Mouse (Mus musculus): ENCODE data around the gene Rplp1. TPM values are rescaled to one million over a fixed set of nuclear protein-coding genes. Genes with fewer than 3 reads are reported as not detected.

Rplp1 gene
- polyA plus RNA-seq, 1 experiment from 2014 or later, result 1,393 TPM

DNA sequence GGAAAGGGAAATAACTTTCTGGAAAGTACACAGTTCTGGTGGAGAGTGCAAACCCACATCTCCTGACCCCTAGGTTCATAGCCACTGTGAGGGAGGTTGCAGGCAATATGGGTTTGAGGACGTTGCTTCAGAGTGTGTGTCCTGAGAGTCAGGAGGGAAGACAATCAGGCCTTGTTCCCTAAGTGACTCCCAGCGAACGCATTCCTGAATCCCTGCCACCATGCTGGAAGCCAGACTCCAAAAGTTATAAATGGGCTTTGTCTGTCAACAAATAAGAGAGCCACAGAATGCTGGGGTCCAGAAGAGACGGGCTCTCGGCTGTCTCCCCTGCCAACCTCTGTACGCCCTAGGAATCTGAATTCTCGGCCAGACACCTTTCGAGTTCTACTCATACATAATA is 24.5 kb downstream of the Rplp1 start:
- no peak for ATAC-seq (replicated peaks; ENCODE audit: low FRiP score)
- WGBS, result 63% methylated on average over 8 of the region's 8 CpGs
- H3K9ac ChIP-seq, result no peak overlapping the region
- no peaks in the 10 kb centered on the region for H3K36me3 ChIP-seq
- H3K4me3 ChIP-seq (replicated peaks), result no peak overlapping the region
- no peak overlapping the region for H3K4me2 ChIP-seq
- no peak overlapping the region for H3K27ac ChIP-seq
- 0 out of 2 replicates have a peak, but pooled peaks cover 10% of the 10 kb centered on the region for H3K4me1 ChIP-seq
- 0 out of 2 replicates have a peak, but pooled peaks cover 6% of the 10 kb centered on the region for H3K27me3 ChIP-seq
- no peaks in the 10 kb centered on the region for H3K9me3 ChIP-seq (replicated peaks)

DNA sequence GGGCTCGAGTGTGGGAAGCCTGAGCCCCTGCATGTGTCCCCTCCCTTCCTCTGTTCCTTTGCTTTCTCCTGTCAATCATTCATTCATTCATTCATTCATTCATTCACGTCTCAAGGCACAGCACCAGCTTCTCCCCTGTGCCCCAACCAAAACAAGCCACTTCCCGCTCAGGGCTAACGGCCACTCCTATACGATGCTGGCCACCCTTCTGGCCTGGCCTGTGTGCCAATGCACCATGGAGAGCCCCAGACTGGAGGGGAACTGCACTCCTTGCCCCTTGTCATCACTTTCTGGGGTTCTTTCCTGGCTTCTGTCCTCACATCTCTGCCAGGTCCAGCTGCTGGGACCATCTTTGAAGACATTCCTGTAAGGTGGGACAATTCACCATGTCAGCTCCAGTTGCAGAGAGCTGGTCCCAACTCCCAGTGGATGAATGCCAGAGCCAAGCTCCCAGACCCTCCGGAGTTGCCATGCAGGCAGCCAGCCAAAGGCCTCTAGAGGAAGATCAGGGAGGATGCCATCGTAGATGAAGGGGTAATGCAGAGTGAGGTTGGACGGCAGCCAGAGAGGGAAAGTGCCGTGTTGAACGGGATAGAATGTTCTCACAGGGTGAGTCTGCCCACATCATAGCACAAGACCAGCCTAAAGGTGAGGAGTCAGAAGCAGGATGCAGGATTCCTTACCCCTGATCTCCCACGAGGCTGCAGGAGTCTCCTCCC is 26.5 kb downstream of the Rplp1 start:
- no peak overlapping the region for H3K9ac ChIP-seq
- H3K27me3 ChIP-seq, result no peaks in the 10 kb centered on the region
- no peak overlapping the region for H3K4me3 ChIP-seq (replicated peaks)
- no peak for ATAC-seq (replicated peaks; ENCODE audit: low FRiP score)
- no peak overlapping the region for H3K27ac ChIP-seq
- H3K9me3 ChIP-seq (replicated peaks), result no peaks in the 10 kb centered on the region
- H3K36me3 ChIP-seq, result no peaks in the 10 kb centered on the region
- H3K4me1 ChIP-seq, result 0 out of 2 replicates have a peak, but pooled peaks cover 6% of the 10 kb centered on the region
- WGBS, result 67% methylated on average over 11 of the region's 11 CpGs
- no peak overlapping the region for H3K4me2 ChIP-seq

DNA sequence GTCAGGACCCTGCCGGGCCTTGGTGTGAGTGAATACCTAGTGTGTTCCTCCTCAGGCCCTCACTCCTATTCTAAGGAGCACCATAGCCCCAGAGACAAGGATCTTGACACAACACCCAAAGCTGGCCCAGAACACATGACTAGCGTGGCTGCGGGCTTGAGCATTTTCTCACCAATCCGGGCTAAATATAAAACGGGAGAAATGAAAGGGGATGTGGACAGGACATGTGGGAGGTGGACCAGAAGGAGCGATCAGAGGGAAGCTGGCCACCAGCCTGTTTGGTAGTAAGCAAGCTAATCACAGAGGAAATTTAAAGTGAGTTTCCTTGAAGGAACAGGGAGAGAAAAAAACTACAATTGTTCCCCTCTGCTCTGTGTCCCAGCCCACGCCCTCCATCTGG is 28.4 kb downstream of the Rplp1 start:
- Histone ChIP-seq H3K36me3 (no peaks in the 10 kb centered on the region), H3K4me2 (no peak overlapping the region), H3K4me1 (0 out of 2 replicates have a peak, but pooled peaks cover 6% of the 10 kb centered on the region), H3K9ac (no peak overlapping the region), H3K9me3 (replicated peaks) (no peaks in the 10 kb centered on the region), H3K27me3 (no peaks in the 10 kb centered on the region), H3K27ac (no peak overlapping the region), H3K4me3 (replicated peaks) (no peak overlapping the region)
- WGBS, result 74% methylated on average over 7 of the region's 7 CpGs
- ATAC-seq (replicated peaks; ENCODE audit: low FRiP score), result no peak

DNA sequence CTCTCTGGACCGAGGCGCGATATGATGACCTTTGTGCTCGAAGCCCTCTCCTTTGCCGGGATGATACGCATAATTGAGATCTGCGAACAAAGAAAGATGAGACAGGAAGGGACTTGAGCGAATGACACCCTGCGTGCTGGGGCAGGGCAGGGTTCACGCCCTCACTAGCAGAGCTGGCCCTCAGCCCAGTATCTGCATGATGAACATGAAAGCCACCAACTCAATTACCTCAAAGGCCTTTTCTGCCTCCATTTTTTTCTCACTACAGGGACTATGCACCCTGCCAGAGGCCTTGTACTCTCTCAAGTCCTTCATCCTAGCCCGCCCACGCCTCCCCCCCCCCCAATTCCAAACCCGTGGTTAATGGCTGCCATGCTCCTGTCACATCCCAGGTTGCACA is 29.4 kb downstream of the Rplp1 start:
- H3K4me3 ChIP-seq (replicated peaks), result no peak overlapping the region
- no peaks in the 10 kb centered on the region for H3K36me3 ChIP-seq
- 65% methylated on average over 13 of the region's 13 CpGs for WGBS
- H3K9ac ChIP-seq, result no peak overlapping the region
- no peaks in the 10 kb centered on the region for H3K27me3 ChIP-seq
- no peaks in the 10 kb centered on the region for H3K9me3 ChIP-seq (replicated peaks)
- no peak overlapping the region for H3K27ac ChIP-seq
- ATAC-seq (replicated peaks; ENCODE audit: low FRiP score), result no peak
- H3K4me1 ChIP-seq, result 0 out of 2 replicates have a peak, but pooled peaks cover 6% of the 10 kb centered on the region
- no peak overlapping the region for H3K4me2 ChIP-seq

DNA sequence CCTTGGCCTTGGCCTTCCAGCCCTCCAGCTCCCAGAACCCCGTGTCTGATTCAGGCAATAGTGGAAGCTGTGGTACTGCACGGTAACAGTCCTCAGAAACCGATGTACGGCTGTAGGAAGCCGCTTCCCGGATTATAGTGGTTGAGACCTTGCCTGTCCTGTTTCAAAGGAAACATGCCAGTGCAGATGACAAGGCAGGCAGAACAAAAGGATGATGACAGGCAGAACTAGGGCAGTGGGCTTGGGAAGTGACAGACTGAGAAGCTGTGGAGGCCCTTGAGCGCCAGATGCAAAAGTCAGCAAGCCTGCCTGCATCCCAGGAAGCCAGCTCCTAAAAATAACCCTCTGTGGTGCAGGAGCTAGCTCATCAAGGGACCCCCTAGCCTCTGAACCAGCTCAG is 30.0 kb downstream of the Rplp1 start:
- H3K4me2 ChIP-seq, result no peak overlapping the region
- no peaks in the 10 kb centered on the region for H3K36me3 ChIP-seq
- no peak overlapping the region for H3K4me3 ChIP-seq (replicated peaks)
- H3K27me3 ChIP-seq, result no peaks in the 10 kb centered on the region
- no peak overlapping the region for H3K9ac ChIP-seq
- H3K9me3 ChIP-seq (replicated peaks), result no peaks in the 10 kb centered on the region
- no peak for ATAC-seq (replicated peaks; ENCODE audit: low FRiP score)
- no peak overlapping the region for H3K27ac ChIP-seq
- WGBS, result 89% methylated on average over 7 of the region's 7 CpGs
- H3K4me1 ChIP-seq, result 0 out of 2 replicates have a peak, but pooled peaks cover 3% of the 10 kb centered on the region

DNA sequence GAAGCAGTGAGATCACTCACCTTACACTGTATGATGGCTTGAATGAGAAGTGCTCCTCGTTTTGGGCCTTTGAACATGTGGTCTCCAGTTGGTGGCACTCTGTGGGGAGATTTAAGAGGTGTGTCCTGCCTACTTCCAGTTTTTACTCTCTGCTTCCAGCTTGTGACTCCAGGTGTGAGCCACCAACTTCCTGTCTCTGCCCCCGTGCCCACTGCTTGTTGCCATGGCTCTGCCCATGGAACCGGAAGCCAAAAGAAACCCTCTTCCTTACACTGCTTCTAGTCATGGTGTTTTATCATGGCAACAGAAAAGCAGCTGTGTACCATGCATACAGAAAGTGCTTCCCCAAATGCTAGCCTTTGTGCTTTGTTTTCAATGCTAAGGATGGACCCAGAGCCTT is 32.2 kb downstream of the Rplp1 start:
- no peaks in the 10 kb centered on the region for H3K36me3 ChIP-seq
- 64% methylated on average over 3 of the region's 3 CpGs for WGBS
- H3K4me3 ChIP-seq (replicated peaks), result no peak overlapping the region
- H3K4me2 ChIP-seq, result no peak overlapping the region
- ATAC-seq (replicated peaks; ENCODE audit: low FRiP score), result no peak
- no peak overlapping the region for H3K9ac ChIP-seq
- H3K4me1 ChIP-seq, result peaks cover 19% of the 10 kb centered on the region
- H3K27me3 ChIP-seq, result peaks cover 11% of the 10 kb centered on the region
- H3K27ac ChIP-seq, result no peak overlapping the region
- H3K9me3 ChIP-seq (replicated peaks), result no peaks in the 10 kb centered on the region

DNA sequence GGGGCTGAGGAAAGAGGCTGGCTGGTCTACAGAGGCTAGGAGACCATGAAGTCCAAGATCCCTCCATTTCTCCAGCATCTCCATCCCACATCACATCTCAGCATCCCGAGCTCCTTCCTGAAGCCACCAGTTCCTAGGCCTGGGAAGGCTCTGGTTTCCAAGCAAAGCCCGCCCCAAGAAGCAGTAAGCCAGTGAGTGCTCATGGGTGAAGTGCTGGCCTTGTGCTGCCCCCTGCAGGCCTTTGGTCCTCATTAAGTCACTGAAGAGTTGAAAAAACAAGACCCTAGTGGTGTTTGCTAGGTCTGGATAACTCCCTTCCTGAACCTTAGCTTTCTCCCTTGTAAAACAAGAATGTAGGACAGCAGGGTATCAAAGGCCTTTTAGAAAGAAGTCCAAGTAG is 35.5 kb downstream of the Rplp1 start:
- Histone ChIP-seq H3K36me3 (no peaks in the 10 kb centered on the region), H3K9ac (no peak overlapping the region), H3K27ac (no peak overlapping the region), H3K27me3 (peaks cover 31% of the 10 kb centered on the region), H3K9me3 (replicated peaks) (no peaks in the 10 kb centered on the region), H3K4me2 (no peak overlapping the region), H3K4me1 (peaks cover 26% of the 10 kb centered on the region), H3K4me3 (replicated peaks) (no peak overlapping the region)
- 34% methylated on average over 2 of the region's 2 CpGs for WGBS
- ATAC-seq (replicated peaks; ENCODE audit: low FRiP score), result peak; percentile 56; the same call in 1 of the 2 replicates

DNA sequence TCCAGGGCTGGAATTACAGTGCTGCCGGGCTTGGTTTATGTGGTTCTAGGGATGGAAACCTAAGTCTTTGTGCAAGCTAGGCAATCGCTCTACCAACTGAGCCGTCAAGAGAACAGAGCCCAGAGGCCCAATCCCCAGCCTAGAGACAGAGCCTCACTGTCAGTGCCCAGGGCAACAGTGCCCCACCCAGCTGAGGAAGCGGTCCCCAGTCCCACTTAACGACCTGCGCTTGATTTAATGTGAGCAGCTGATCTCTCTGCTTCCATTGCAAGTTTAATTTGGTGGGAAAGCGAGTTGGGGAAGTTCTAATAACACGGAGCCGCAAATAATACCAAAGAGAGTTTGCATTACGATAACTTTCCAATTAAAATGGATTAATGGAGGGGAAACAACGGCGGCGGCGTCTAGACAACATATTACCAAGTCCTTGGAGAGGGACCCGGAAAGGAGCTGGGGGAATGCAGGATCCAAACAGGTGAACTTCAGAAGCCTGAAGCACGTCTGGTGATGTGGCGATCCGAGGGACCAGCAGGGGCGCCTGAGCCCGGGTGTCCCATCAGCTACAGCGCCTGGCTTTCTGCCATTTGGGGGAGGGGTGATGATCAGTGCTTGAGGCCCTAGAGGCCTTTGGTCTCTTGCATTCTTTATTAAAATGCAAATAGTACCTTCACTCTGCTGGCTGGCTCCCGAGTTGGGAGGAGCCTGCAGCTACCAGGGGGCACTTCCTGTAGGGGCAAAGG is 36.8 kb downstream of the Rplp1 start:
- 9% methylated on average over 22 of the region's 22 CpGs for WGBS
- Histone ChIP-seq H3K4me2 (peak overlapping the region; percentile 10; the same call in 1 of the 2 replicates), H3K4me1 (peaks cover 38% of the 10 kb centered on the region), H3K27ac (no peak overlapping the region), H3K4me3 (replicated peaks) (no peak overlapping the region), H3K36me3 (no peaks in the 10 kb centered on the region), H3K9ac (no peak overlapping the region), H3K9me3 (replicated peaks) (no peaks in the 10 kb centered on the region), H3K27me3 (peaks cover 31% of the 10 kb centered on the region)
- ATAC-seq (replicated peaks; ENCODE audit: low FRiP score), result no peak

DNA sequence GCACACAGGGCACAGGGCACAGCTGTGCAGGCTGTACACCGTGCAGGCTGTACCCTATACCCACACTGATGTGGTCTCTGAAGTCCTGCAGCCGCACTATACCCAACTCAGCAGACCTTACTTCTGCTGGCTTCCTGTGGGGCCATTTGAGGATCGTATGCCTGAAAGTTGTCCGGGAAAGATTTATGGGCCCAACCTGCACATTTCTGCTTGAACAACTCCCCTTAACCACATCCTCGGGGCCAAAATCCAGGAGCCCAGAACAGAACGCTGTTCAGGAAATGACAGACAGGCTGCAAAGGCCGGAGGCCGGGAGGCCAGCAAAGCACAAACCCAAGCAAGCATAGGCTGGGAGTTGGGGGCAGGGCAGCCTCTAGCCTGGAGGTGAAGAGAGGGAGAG is 41.0 kb downstream of the Rplp1 start:
- H3K27me3 ChIP-seq, result peaks cover 29% of the 10 kb centered on the region
- no peaks in the 10 kb centered on the region for H3K36me3 ChIP-seq
- ATAC-seq (replicated peaks; ENCODE audit: low FRiP score), result peak; percentile 54
- no peak overlapping the region for H3K9ac ChIP-seq
- H3K27ac ChIP-seq, result 0 out of 2 replicates have a peak overlapping the region, but pooled peaks have one; percentile 41
- peaks cover 35% of the 10 kb centered on the region for H3K4me1 ChIP-seq
- H3K4me3 ChIP-seq (replicated peaks), result no peak overlapping the region
- 6% methylated on average over 8 of the region's 8 CpGs for WGBS
- no peaks in the 10 kb centered on the region for H3K9me3 ChIP-seq (replicated peaks)
- H3K4me2 ChIP-seq, result no peak overlapping the region

DNA sequence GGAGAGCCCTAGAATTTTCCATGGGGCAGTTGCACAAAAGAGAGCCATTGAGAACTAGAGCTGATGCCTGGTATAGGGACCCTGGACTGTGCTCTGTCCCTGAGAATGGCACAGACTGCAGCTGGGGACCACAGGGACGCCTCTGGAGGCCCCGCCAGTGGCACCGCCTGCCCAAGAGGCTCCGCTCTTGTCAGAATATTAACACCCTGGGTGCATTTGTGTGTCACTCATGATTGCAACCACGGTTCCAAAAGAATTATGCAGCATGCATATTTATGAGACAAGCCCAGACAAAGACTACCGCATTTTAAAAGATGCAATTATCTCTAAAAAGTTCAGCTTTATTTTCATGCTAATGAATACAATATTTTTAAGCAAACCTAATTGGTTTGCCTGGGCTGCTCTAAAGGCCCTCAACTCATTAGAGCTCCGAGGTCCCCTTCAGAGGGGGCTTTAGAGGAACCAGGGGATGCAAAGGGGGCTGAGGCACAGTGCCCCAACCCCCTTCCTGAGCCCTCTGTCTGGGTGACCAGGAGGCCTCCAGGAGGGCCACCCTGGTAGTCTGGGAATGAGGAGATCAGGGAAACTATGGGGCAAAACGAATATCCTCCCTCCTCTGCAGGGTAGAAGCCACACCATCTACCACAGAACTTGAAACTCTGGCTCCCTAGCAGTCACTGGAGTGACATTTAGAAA is 41.9 kb downstream of the Rplp1 start:
- no peak for ATAC-seq (replicated peaks; ENCODE audit: low FRiP score)
- no peaks in the 10 kb centered on the region for H3K9me3 ChIP-seq (replicated peaks)
- no peaks in the 10 kb centered on the region for H3K36me3 ChIP-seq
- 70% methylated on average over 8 of the region's 8 CpGs for WGBS
- peaks cover 25% of the 10 kb centered on the region for H3K4me1 ChIP-seq
- 0 out of 2 replicates have a peak overlapping the region, but pooled peaks have one; percentile 41 for H3K27ac ChIP-seq
- H3K27me3 ChIP-seq, result peaks cover 22% of the 10 kb centered on the region
- no peak overlapping the region for H3K4me3 ChIP-seq (replicated peaks)
- H3K9ac ChIP-seq, result no peak overlapping the region
- no peak overlapping the region for H3K4me2 ChIP-seq

DNA sequence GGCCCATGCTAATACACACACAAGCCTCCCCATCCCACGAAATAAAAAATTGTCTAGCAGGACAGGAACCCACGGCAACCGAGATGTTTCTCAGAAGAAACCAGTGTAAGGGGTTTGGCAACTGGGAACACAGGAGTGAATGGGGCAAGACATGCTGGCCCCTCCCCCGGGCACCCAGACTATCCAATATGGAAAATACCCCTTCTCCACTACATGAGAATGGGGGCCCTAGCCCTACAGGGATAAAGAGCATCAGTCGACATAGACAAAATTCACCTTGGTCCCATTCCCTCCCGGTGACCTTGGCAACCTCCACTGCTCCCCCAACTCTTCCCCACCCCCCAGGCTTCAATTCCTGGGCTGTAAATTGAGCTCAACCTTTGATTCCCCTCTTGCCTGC is 42.5 kb downstream of the Rplp1 start:
- 76% methylated on average over 6 of the region's 6 CpGs for WGBS
- no peak overlapping the region for H3K4me2 ChIP-seq
- ATAC-seq (replicated peaks; ENCODE audit: low FRiP score), result no peak
- H3K4me1 ChIP-seq, result peaks cover 20% of the 10 kb centered on the region
- H3K36me3 ChIP-seq, result no peaks in the 10 kb centered on the region
- peaks cover 17% of the 10 kb centered on the region for H3K27me3 ChIP-seq
- no peak overlapping the region for H3K4me3 ChIP-seq (replicated peaks)
- no peaks in the 10 kb centered on the region for H3K9me3 ChIP-seq (replicated peaks)
- H3K9ac ChIP-seq, result no peak overlapping the region
- no peak overlapping the region for H3K27ac ChIP-seq

DNA sequence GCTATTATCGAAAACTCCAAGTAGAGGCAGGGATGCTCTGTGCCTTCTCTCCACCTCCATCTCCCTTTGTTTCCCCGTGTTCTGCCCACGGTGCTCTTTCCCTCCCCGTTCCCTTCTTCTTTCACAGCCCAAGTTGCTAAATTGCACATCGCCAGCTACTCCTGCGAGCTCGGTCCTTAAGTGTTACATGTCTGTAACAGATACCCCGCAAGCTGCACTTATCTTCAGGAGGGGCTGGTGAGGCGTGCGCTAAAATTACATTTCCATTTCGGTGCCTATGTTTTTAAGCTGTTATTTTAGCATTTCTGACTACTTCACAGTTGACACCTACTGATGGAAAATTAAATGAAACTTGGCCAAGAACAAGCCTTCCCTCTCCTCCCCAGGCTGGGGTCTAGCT is 46.7 kb downstream of the Rplp1 start:
- H3K9me3 ChIP-seq (replicated peaks), result no peaks in the 10 kb centered on the region
- no peak for ATAC-seq (replicated peaks; ENCODE audit: low FRiP score)
- no peak overlapping the region for H3K4me3 ChIP-seq (replicated peaks)
- no peaks in the 10 kb centered on the region; the same call in 1 of the 2 replicates for H3K27me3 ChIP-seq
- H3K9ac ChIP-seq, result no peak overlapping the region
- no peak overlapping the region for H3K4me2 ChIP-seq
- H3K27ac ChIP-seq, result no peak overlapping the region
- no peaks in the 10 kb centered on the region for H3K36me3 ChIP-seq
- peaks cover 3% of the 10 kb centered on the region for H3K4me1 ChIP-seq
- 65% methylated on average over 11 of the region's 11 CpGs for WGBS

Data from kidney, embryonic 15.5 days (tissue).